Mouse (Mus musculus) olfactory bulb, adult 2 months (tissue): ENCODE data around the gene Fshr.

Experiments used
- CTCF ChIP-seq: fragments of 200-500 bp; IDR thresholded peaks from 2 replicates; pipeline ENCODE4 v1.5.1; 2012; ENCODE audit warnings: low read depth, mild to moderate bottlenecking, low read length, moderate library complexity; ENCODE audit not compliant: insufficient read depth
- POLR2A ChIP-seq: fragments of 200-500 bp; IDR thresholded peaks from 2 replicates; pipeline ENCODE4 v1.6.1; 2012; ENCODE audit warnings: mild to moderate bottlenecking, low read depth, low read length, moderate library complexity; ENCODE audit not compliant: insufficient read depth

- TF ChIP-seq POLR2A (no peak), CTCF (no peak)
Measured at GRCm38 (mm10) chr17:89144806-89145205, 55.7 kb downstream of the Fshr start.
